Mouse (Mus musculus) embryonic facial prominence, embryonic 11.5 days (tissue): Measurements from ENCODE around the gene Myt1l. TPM values are rescaled to one million over a fixed set of nuclear protein-coding genes. Genes with fewer than 3 reads are reported as not detected.

Source experiments
- ATAC-seq: fragments of 200-750 bp; cut with Nextera tagmentation; replicated peaks from 2 replicates; pipeline ENCODE4 v1.8.0; 2017; ENCODE audit warnings: low read depth; ENCODE audit not compliant: insufficient number of reproducible peaks, low FRiP score, low TSS enrichment
- DNase-seq: peaks from one replicate; pipeline ENCODE4 v3.0.0-alpha.2; 2015; ENCODE audit warnings: low spot score
- H3K27ac ChIP-seq: fragments of 300-500 bp; sonication (generic); replicated peaks from 2 replicates; pipeline ENCODE4 v1.5.1; 2014; ENCODE audit warnings: mild to moderate bottlenecking, low read depth, low read length, control low read depth
- H3K27me3 ChIP-seq: fragments of 300-500 bp; sonication (generic); 2 replicates; pipeline ENCODE4 v1.6.1; 2014; ENCODE audit warnings: mild to moderate bottlenecking, low read length, moderate library complexity, mixed read lengths; ENCODE audit not compliant: control insufficient read depth, insufficient read depth
- H3K36me3 ChIP-seq: fragments of 300-500 bp; sonication (generic); replicated peaks from 2 replicates; pipeline ENCODE4 v1.6.1; 2014; ENCODE audit warnings: low read depth, mild to moderate bottlenecking, low read length, moderate library complexity, mixed read lengths; ENCODE audit not compliant: control insufficient read depth, insufficient read depth
- H3K4me1 ChIP-seq: fragments of 300-500 bp; sonication (generic); 2 replicates; pipeline ENCODE4 v1.6.1; 2014; ENCODE audit warnings: low read length, mixed read lengths; ENCODE audit not compliant: control insufficient read depth, insufficient read depth
- H3K4me2 ChIP-seq: fragments of 300-500 bp; sonication (generic); 2 replicates; pipeline ENCODE4 v1.6.1; 2014; ENCODE audit warnings: low read depth, mild to moderate bottlenecking, control low read depth, low read length, moderate library complexity
- H3K4me3 ChIP-seq: fragments of 300-500 bp; sonication (generic); 2 replicates; pipeline ENCODE4 v1.5.1; 2014; ENCODE audit warnings: low read depth, low read length, control low read depth
- H3K9ac ChIP-seq: fragments of 300-500 bp; sonication (generic); replicated peaks from 2 replicates; pipeline ENCODE4 v1.6.1; 2014; ENCODE audit warnings: mild to moderate bottlenecking, control low read depth, low read length
- H3K9me3 ChIP-seq: fragments of 300-500 bp; sonication (generic); replicated peaks from 2 replicates; pipeline ENCODE4 v1.6.1; 2016; ENCODE audit warnings: mild to moderate bottlenecking, low read length, inconsistent platforms, mixed read lengths; ENCODE audit not compliant: control insufficient read depth
- WGBS: fragments of 180-500 bp; shearing (Covaris S2); extraction: QIAGEN DNeasy Blood & Tissue Kit; methylation state at CpG from one replicate; pipeline ENCODE4 v1.1.7; 2014; 5-methylcytosine and 5-hydroxymethylcytosine counted together
- polyA plus RNA-seq: library from polyadenylated mRNA; unstranded; fragments of >200 nt; fragmentation: Nextera tagmentation; extraction: Ambion mirVana; gene quantifications from 2 replicates; pipeline ENCODE4 v1.2.1, GENCODE M21; 2014

The Myt1l gene
- polyA plus RNA-seq, 1 experiment from 2014 or later, result 3.0 TPM

DNA sequence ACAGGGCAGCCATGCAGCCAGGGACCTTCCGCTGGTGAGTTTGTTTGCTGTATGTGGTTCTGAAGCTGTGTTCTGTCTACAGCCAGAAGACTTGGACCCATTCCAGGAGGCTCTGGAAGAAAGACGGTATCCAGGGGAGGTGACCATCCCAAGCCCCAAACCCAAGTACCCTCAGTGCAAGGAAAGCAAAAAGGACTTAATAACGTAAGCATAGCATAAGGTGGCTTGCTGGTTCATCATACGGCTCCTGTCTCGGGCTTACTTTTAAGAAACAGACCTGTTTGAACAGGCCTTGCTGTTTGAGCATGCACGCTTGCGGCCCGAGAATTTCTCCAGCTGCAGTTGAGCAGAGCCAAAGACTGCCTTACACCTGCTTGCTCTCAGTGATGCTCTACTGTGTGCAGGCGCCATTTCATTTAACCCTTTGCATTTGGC is 326.0 kb downstream of the Myt1l start:
- no peaks in the 10 kb centered on the region for H3K9me3 ChIP-seq
- H3K4me1 ChIP-seq, result no peaks in the 10 kb centered on the region
- 82% methylated on average over 9 of the region's 9 CpGs for WGBS
- H3K9ac ChIP-seq, result no peak overlapping the region
- H3K27me3 ChIP-seq, result no peaks in the 10 kb centered on the region
- no peaks in the 10 kb centered on the region for H3K36me3 ChIP-seq
- DNase-seq (peak; percentile 10), ATAC-seq (no peak)
- no peak overlapping the region for H3K27ac ChIP-seq
- no peak overlapping the region for H3K4me3 ChIP-seq
- H3K4me2 ChIP-seq, result no peak overlapping the region

DNA sequence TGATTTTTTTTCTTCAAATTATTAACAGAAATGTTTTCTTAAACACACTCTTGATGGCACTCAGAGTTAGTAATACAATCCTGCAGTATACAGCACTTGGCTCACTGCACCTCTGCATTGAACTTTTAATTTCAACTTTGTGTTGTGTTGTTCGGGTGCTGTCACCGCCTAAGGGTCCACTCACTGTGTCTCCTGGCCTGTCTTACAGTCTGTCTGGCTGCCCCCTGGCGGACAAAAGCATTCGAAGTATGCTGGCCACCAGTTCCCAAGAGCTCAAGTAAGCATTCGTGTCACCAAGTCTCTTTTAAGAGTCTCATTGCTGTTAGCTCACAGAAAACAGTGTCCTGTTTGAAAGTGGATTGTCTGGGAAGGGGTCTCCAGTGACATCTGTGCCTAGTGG is 326.8 kb downstream of the Myt1l start:
- Histone ChIP-seq H3K36me3 (no peaks in the 10 kb centered on the region), H3K9ac (no peak overlapping the region), H3K27me3 (no peaks in the 10 kb centered on the region), H3K4me3 (no peak overlapping the region), H3K9me3 (no peaks in the 10 kb centered on the region), H3K4me2 (no peak overlapping the region), H3K4me1 (no peaks in the 10 kb centered on the region), H3K27ac (no peak overlapping the region)
- ATAC-seq, result no peak
- peak; percentile 72 for DNase-seq
- 31% methylated on average over 5 of the region's 5 CpGs for WGBS

DNA sequence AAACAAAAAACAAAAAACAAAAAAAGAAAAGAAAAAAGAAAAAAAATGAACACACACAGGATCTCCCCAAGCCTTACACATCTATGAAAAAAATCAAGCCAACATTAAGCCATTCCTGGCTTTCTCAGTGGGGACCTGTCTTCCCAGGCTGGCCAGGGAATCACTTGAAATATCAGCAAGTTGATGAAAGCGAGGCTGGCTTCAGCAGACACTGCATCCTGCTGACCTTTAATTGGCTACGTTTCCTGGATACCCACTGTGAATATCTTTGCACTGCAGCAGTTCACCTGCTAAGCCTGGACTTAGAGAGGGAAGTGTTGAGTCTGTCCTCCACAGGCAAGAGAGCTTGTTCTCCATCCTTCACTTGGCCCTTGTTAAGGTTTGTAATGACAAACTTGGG is 332.8 kb downstream of the Myt1l start:
- Histone ChIP-seq H3K36me3 (no peaks in the 10 kb centered on the region), H3K4me3 (no peak overlapping the region), H3K9me3 (no peaks in the 10 kb centered on the region), H3K4me2 (no peak overlapping the region), H3K27ac (no peak overlapping the region), H3K4me1 (no peaks in the 10 kb centered on the region), H3K27me3 (no peaks in the 10 kb centered on the region), H3K9ac (no peak overlapping the region)
- no peak for DNase-seq
- no peak for ATAC-seq
- 36% methylated on average over 2 of the region's 2 CpGs for WGBS

DNA sequence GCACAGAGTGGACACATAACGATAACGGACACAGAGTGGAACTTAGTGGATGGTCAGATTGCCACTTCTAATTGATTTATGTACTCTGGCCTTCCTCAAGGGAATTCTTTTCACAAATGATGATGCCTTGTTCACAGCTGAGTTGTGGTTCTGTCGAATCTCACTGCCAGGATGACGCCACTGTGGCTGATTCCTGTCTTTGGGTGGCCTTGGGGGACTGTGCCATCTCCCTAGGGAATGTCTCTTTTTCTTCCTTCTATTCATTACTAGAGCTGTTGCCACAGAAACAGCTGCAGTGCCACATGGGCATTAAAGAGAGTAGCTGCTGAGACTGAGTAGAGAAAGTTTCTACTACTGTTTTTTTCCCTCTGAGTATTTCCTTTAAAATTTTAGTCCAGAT is 340.1 kb downstream of the Myt1l start:
- no peak for DNase-seq
- H3K4me2 ChIP-seq, result no peak overlapping the region

DNA sequence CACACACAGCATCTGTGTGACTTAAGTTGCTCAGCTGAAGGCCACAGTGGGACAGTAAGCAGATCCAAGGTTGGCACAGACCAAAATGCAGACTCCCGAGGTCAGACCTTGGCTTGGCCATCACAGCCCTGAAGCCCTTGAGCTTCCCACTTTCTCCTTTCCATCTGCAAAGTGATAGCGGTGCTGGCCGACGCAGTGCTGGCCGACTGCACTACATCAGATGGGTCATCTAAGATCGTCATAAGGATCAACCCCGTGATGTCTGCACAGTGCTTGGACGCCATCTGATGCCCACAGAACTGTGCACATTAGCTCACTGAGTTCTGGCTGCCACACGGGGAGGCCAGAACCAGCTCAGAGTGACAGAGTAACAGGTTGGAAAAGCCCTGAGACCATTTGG is 340.6 kb downstream of the Myt1l start:
- Histone ChIP-seq H3K4me3 (no peak overlapping the region), H3K36me3 (no peaks in the 10 kb centered on the region), H3K27me3 (no peaks in the 10 kb centered on the region), H3K9ac (no peak overlapping the region), H3K27ac (no peak overlapping the region), H3K4me1 (peaks cover 4% of the 10 kb centered on the region; the same call in 1 of the 2 replicates), H3K4me2 (no peak overlapping the region), H3K9me3 (no peaks in the 10 kb centered on the region)
- no peak for ATAC-seq
- DNase-seq, result no peak
- WGBS, result 80% methylated on average over 9 of the region's 9 CpGs

More for the DNA sequence above, 340.1 kb downstream of the Myt1l start:
- H3K36me3 ChIP-seq, result no peaks in the 10 kb centered on the region
- no peak overlapping the region for H3K4me3 ChIP-seq
- 87% methylated on average over 4 of the region's 4 CpGs for WGBS
- H3K9ac ChIP-seq, result no peak overlapping the region
- no peaks in the 10 kb centered on the region for H3K27me3 ChIP-seq
- no peak overlapping the region for H3K27ac ChIP-seq
- ATAC-seq, result no peak
- H3K9me3 ChIP-seq, result no peaks in the 10 kb centered on the region
- peaks cover 4% of the 10 kb centered on the region; the same call in 1 of the 2 replicates for H3K4me1 ChIP-seq

DNA sequence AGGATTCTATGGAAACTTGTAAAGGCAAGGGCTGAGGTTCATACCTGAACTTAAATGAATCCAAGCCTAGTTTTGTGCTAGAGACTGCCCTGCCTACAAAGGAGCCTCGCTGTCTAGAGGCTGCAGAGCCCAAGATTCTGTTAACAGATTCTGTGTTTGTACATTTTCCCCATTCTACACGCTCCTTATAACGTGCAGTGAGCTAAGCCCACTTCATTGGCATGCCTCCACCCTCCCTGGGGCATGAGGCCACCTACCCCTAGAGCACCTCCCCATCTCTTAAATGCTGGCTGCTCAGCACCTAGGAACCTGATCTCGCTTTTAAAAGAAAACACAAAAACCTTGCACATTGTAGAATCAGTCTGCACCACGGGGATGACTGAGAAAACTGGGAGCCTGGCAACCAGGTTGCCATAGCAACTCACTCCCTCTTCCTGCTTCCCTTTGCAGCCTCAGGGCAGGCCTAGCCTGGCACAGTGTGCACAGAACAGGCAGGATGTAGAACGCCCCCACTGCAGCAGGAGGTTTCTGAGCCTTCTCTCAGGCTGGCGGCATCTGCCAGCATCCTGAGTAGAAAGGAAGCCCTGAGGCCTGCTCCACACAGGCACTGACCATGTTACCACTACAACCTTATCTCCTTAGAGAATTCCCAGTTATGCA is 344.1 kb downstream of the Myt1l start:
- peak; percentile 70 for DNase-seq
- Histone ChIP-seq H3K4me3 (no peak overlapping the region), H3K27ac (no peak overlapping the region), H3K36me3 (no peaks in the 10 kb centered on the region), H3K4me2 (no peak overlapping the region), H3K9ac (no peak overlapping the region), H3K27me3 (no peaks in the 10 kb centered on the region), H3K4me1 (peaks cover 4% of the 10 kb centered on the region; the same call in 1 of the 2 replicates), H3K9me3 (no peaks in the 10 kb centered on the region)
- peak; percentile 91 for ATAC-seq
- 31% methylated on average over 7 of the region's 7 CpGs for WGBS

DNA sequence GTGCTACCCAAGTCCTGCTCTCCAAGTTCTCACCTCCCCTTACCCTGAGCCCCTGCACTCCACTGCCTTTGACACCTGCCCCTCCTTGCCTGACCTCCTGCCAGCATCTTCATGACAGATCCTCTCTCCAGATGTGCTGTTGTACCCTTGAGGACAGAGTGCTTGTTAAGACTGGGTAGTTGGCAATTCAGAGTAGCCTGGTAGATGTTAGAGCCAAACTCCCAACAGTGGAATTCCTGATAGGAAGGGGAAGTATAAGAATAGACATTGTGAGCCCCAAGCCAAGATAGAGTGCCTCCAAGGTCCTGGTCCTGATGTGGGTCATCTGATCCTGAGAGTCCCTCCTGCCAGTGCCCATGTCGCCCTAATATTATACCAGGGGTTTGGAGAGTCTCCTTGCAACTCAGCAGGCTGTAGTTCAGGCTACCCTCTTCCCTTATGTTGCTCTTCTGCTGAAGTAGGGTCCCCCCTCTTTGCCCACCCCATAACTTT is 345.1 kb downstream of the Myt1l start:
- H3K9ac ChIP-seq, result no peak overlapping the region
- peaks cover 4% of the 10 kb centered on the region; the same call in 1 of the 2 replicates for H3K4me1 ChIP-seq
- no peak overlapping the region for H3K27ac ChIP-seq
- no peaks in the 10 kb centered on the region for H3K9me3 ChIP-seq
- H3K27me3 ChIP-seq, result no peaks in the 10 kb centered on the region
- H3K36me3 ChIP-seq, result no peaks in the 10 kb centered on the region
- H3K4me2 ChIP-seq, result no peak overlapping the region
- ATAC-seq (no peak), DNase-seq (no peak)
- no peak overlapping the region for H3K4me3 ChIP-seq
- WGBS, result 80% methylated on average over 1 of the region's 1 CpGs

DNA sequence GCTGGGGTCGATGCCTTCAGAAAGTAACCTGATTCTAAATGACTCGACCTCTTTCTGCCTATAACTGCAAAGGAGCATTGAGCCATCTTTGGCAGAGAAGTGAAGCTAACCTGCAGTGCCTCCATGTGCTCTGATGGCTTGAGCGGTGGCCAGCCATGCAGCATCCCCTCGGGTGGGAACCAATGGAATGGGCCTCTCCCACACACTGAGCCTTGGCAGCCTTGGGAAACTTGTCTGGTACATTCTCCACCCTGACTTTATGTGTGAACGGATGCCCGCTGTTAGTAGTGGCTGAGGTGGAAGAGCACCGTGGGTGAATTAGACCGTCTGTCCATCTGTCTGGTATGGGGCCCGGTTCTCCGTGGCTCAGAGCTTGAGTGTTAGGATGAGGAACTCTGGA is 349.8 kb downstream of the Myt1l start:
- 91% methylated on average over 10 of the region's 10 CpGs for WGBS
- no peak for ATAC-seq
- H3K27me3 ChIP-seq, result no peaks in the 10 kb centered on the region

More for the DNA sequence above, 349.8 kb downstream of the Myt1l start:
- Histone ChIP-seq H3K36me3 (no peaks in the 10 kb centered on the region), H3K4me2 (no peak overlapping the region), H3K9me3 (no peaks in the 10 kb centered on the region), H3K4me1 (no peaks in the 10 kb centered on the region), H3K4me3 (no peak overlapping the region), H3K9ac (no peak overlapping the region), H3K27ac (no peak overlapping the region)
- DNase-seq, result no peak
